Mouse (Mus musculus): ENCODE data around the gene Ndrg2. TPM values are rescaled to one million over a fixed set of nuclear protein-coding genes. Genes with fewer than 3 reads are reported as not detected.
"Not testable (repeated sequence)": the region's sequence is repeated elsewhere in the genome, so short reads cannot be mapped to it uniquely, and the experiment has no call there.

Gene Ndrg2
- 100 to 1,000 TPM; 712 to 721 TPM for total RNA-seq (2021)

GRCm38 (mm10) chr14:51913960-51914762 lies at the start of gene Ndrg2:
Gene Ndrg2 (minus strand): TSS chr14:51914158.
- intact Hi-C loops (cut with DNase I), result loop anchor here (2.0 kb wide), 1 partner anchor 15 kb away; no protein-coding TSS in a partner anchor
- DNase-seq, result peak; percentile 86 to 89

- intact Hi-C loops (cut with DNase I), result no loop called here
- no peak for DNase-seq
Measured at GRCm38 (mm10) chr14:51960316-51960715, 46.4 kb upstream of the Ndrg2 start.

GRCm38 (mm10) chr14:51943336-51943735 lies 29.4 kb upstream of the Ndrg2 start:
- intact Hi-C loops (cut with DNase I), result no loop called here
- no peak for DNase-seq

GRCm38 (mm10) chr14:51942236-51942635 lies 28.3 kb upstream of the Ndrg2 start:
- no peak for DNase-seq
- intact Hi-C loops (cut with DNase I), result no loop called here

- intact Hi-C loops (cut with DNase I), result no loop called here
- DNase-seq, result no peak
Measured at GRCm38 (mm10) chr14:51941577-51941976, 27.6 kb upstream of the Ndrg2 start.

GRCm38 (mm10) chr14:51940944-51941560 lies 27.1 kb upstream of the Ndrg2 start:
- peak; percentile 19 to 36 for DNase-seq
- intact Hi-C loops (cut with DNase I), result no loop called here

- DNase-seq, result no peak
- intact Hi-C loops (cut with DNase I), result loop anchor here (10.0 kb wide), 1 partner anchor 54 kb away; the partner anchor contains the start of gene Mettl17
Measured at GRCm38 (mm10) chr14:51939005-51939404, 25.0 kb upstream of the Ndrg2 start.

GRCm38 (mm10) chr14:51932092-51933020 lies 18.4 kb upstream of the Ndrg2 start:
- intact Hi-C loops (cut with DNase I), result loop anchor here (5.0 to 10.0 kb wide), 2 partner anchors 48 to 50 kb away; partner anchors contain the start of genes Arhgef40 and Mettl17
- no peak for DNase-seq

- DNase-seq, result peak; percentile 82 to 84
Measured at GRCm38 (mm10) chr14:51930824-51931223, 16.9 kb upstream of the Ndrg2 start.

GRCm38 (mm10) chr14:51929968-51930367 lies 16.0 kb upstream of the Ndrg2 start:
- DNase-seq, result no peak
- intact Hi-C loops (cut with DNase I), result loop anchor here (1.0 to 10.0 kb wide), 4 partner anchors 17 to 52 kb away; partner anchors contain the start of genes Arhgef40 and Mettl17

More at GRCm38 (mm10) chr14:51930824-51931223, 16.9 kb upstream of the Ndrg2 start:
- intact Hi-C loops (cut with DNase I), result loop anchor here (5.0 to 10.0 kb wide), 2 partner anchors 46 to 51 kb away; partner anchors contain the start of genes Arhgef40 and Mettl17

GRCm38 (mm10) chr14:51929309-51929943 lies 15.5 kb upstream of the Ndrg2 start:
- DNase-seq, result peak; percentile 85
- intact Hi-C loops (cut with DNase I), result loop anchor here (1.0 to 2.0 kb wide), 2 partner anchors 17 to 26 kb away; no protein-coding TSS in a partner anchor

GRCm38 (mm10) chr14:51926930-51927329 lies 13.0 kb upstream of the Ndrg2 start:
- DNase-seq; intact Hi-C loops (cut with DNase I): not testable (repeated sequence)

- intact Hi-C loops (cut with DNase I), result no loop called here
- DNase-seq, result no peak
Measured at GRCm38 (mm10) chr14:51923492-51923891, 9.5 kb upstream of the Ndrg2 start.

GRCm38 (mm10) chr14:51922910-51923309 lies 9.0 kb upstream of the Ndrg2 start:
- intact Hi-C loops (cut with DNase I), result no loop called here
- DNase-seq, result no peak

- no peak for DNase-seq
- intact Hi-C loops (cut with DNase I), result no loop called here
Measured at GRCm38 (mm10) chr14:51922571-51922865, 8.6 kb upstream of the Ndrg2 start, which contains the start of gene Rnase13. Gene Rnase13 (minus strand): TSS chr14:51922773.

GRCm38 (mm10) chr14:51921759-51922570 lies 8.0 kb upstream of the Ndrg2 start:
- DNase-seq, result peak; percentile 79 to 83
- intact Hi-C loops (cut with DNase I), result no loop called here

GRCm38 (mm10) chr14:51918966-51919365 lies 5.0 kb upstream of the Ndrg2 start:
- no peak for DNase-seq
- intact Hi-C loops (cut with DNase I), result no loop called here

GRCm38 (mm10) chr14:51918125-51918524 lies 4.2 kb upstream of the Ndrg2 start, which contains the start of gene Tppp2:
Gene Tppp2 (plus strand): TSS chr14:51918425.
- intact Hi-C loops (cut with DNase I), result no loop called here

GRCm38 (mm10) chr14:51916539-51916938 lies 2.6 kb upstream of the Ndrg2 start:
- DNase-seq, result no peak
- intact Hi-C loops (cut with DNase I), result no loop called here

More at GRCm38 (mm10) chr14:51918125-51918524, 4.2 kb upstream of the Ndrg2 start, which contains the start of gene Tppp2:
- no peak for DNase-seq

Data from heart, postnatal 10 days (tissue).